Mouse (Mus musculus) R1 (cell line): ENCODE results near the gene Prkg1.

Experiments used
- DNase-seq: peaks from one replicate; pipeline ENCODE4 v3.0.0-alpha.2; 2018; ENCODE audit warnings: low read depth, low spot score

Prkg1 gene

DNA sequence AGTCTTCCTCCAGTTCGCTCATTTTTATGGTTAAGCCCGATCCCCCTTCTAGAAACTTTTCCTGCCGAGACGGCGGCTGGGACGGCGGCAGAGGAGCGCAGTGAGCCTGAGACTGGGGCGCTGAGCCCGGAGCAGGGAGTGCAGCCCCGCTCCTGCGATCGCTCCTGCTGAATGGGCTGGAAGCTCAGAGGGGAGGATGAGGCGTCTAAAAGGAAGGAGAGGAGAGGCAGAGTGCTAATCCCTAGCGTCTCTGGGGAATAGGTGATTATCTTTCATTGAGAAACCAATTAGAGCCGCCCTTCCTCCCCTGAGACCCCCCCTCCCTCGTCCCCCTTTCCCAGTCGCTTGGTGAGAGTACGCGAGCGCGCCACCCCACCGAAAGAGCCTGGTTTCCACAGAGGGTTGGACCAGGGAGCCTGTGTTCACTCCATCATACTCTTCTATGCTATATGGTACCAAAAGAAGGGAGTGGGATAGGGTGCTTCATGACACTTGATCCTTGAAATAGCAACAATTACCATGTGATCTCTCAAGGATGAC lies at the start of gene Prkg1:
Prkg1 (minus strand) TSS at position 233 of the 540 bp plus-strand sequence.
- peak; percentile 60 for DNase-seq

DNA sequence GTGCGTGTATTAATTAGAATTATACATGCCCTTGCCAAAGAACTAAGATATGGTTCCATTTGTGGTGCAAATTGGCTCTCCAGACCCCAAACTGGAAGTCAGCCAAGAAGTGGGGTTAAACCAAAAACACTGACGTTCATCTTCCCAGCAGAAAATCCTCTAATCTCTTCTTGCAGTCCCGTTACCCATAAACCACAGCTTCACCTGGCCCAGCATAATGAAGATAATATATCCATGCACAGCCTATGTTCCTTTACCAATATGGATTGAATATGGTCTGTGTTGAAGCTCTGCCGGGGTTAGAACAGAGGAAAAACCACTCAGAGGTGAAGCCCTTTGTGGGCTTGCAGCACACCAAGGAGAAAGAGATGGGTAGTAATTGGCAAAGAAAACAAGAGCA lies 48.3 kb upstream of the Prkg1 start:
- DNase-seq = no peak

DNA sequence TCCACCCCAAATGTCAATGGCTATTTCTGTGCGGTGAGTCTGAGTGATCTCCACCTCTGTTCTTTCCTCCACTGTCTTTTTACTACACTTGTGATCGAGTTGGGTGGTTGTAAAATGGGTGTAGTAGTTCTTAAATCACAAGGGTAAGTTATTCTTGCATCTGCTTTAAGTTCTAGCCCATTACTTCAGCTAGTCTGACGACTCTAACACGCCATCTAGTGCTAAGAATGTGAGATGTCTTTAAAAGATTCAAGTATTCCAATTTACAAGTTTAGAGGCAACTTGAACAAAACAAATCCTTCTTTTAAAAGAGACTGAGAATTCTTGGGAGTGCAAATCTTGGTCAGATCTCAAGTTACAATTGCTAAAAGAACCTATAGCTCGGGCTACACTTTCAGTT lies 46.5 kb upstream of the Prkg1 start:
- peak; percentile 71 for DNase-seq

DNA sequence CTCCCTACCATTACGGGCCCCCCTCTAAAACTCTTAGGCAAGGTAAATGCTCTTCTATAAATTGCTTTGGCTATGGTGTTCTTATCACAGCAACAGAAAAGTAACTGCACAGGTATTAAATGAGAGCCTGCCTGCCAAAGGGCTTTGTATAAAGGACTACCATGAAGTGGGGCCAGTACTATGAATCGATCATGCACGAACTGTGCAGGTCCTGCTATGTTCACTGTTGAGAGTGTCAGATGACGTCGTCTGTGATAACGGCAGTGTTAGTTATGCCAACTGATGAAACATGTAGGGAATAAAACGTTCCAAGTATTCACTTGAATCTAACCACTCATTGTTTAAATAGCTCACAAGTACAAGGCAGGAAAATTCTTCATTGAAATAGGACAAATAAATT lies 40.6 kb upstream of the Prkg1 start:
- DNase-seq = no peak

DNA sequence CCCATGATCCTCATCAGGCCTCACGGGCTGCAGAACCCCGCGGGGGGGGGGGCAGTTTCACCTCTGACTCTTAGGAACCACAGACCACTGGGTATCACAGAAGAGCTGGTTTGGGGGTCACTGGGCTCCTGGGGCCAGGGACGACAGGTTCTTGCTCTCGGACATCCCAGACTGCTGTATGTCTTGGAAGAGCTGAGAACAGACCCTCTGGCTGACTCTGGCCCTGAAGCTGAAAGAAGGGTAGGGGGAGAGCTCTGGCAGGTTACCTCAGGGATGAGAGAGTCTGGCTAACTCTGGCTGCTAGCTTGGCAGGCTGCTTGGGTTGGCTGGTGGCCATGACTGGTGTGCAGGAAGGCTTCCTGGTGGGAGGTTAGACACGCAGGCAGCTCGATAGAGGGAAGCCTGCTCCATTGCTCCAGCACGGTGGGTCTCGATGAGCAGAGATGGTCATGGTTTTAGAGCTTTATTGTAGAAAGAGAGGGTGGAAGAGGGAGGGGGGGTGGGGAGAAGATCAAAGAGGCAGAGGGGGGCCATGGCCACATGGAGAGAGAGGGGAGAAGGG lies 30.7 kb upstream of the Prkg1 start:
- DNase-seq = no peak

DNA sequence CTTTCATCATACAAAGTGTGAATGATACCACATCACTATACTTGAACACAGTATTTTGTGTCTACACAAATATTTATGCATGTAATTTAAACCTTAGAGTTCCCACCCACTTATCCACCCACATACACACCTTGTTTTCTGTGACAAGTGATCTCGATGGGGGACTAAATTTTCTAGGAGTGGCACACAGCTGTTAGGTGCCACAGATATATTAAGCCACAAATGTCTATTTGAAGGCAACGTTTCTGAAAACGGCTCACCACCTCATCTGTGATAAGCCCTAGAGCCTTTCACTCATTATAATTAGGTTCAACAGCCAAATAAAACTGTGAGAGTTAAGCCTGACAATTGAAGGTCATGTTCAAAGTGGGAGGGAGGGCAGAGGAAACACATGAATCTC lies 26.9 kb upstream of the Prkg1 start:
- DNase-seq = no peak

DNA sequence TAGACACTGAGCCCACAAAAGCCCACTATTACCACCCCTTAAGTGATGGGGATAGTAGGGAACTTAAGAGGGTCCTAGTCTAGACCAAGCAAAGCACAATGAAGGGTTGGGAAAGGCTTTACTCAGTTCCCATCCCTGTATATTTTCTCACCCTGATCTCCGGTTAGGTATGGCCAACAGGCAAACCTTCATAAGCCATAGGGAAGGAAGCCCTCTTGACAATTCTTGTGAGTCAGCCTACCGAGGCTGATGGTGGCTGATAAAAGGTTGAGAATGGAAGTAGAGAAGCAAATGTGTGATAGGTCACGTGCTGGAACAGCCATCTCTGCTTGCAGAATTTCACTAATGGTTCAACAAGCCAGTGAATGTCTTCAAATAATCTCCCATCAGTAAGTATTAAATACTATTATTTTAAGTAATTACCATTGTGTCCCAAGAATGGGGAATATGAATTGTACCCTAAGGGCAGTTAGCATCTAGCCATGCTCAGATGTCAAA lies 16.7 kb upstream of the Prkg1 start:
- no peak for DNase-seq

DNA sequence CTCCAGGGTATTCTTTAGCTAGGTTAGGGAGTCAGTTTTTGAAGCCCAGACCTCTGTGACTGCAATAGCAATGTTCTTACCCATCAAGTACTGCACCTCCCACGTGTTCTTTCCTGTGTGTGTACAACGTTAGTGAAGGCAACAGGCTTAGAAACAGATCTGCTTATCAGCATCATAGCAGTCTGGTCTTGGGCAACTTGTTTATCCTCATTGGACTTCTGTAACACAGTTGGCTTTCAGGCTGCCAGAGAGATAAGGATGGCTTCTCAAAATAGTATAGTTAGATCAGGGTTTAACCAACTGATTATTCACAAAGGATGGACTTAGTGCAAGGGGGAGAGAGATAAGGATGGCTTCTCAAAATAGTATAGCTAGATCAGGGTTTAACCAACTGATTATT lies 16.2 kb upstream of the Prkg1 start:
- no peak for DNase-seq

DNA sequence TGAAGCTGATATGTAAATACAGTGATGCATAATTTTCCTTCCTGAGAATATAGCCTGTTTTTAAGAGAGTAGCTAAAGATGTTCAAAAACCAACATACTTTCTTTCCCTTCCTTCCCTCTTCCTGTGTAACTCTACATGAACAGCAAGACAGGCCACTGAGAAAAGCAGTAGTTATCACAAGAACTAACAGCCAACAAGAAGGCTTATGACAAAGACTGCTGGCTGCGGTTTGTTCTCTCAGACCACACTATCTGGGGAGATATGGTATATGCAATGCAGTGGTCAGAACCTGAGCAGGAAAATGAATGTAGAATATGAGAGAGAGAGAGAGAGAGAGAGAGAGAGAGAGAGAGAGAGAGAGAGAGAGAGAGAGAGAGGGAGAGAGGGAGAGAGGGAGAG lies 15.4 kb upstream of the Prkg1 start:
- no peak for DNase-seq

DNA sequence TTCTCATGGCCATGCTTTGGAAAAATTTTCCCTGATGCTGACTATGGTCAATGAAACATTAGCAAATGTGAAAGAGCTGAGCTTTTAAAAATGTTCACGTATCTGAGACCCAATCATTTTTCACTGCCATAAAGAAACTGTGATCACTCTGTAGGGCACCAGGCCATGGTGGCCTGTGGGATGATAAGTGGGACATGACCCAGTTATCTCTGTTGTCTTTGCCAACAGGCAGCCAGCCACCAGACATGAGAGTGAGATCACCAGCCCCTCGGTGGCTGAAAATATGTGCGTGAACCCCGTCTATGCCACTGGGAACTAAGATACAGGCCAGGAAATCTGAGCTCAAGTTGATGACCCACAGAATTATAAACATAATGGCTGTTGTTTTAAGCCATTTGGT lies 14.2 kb upstream of the Prkg1 start:
- DNase-seq = no peak

DNA sequence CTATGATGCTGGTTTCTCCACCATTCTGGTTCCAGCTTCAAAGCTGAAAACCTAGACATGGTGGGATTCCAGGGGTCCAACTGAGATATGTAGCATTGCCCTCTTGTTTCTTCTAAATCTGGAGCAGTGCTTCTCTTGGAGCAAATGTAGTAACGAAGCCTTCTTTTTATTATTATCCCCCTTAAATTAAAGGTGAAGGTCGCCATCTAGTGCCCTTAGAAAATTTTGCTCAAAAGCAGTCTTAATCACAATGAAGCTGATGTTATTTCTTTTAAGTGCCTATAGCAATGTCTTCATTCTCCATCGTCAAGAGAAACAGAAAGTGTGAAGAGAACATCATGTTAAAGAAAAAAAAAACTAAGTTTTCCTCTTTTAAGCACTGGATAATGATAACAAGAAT lies 2.2 kb upstream of the Prkg1 start:
- DNase-seq = no peak

DNA sequence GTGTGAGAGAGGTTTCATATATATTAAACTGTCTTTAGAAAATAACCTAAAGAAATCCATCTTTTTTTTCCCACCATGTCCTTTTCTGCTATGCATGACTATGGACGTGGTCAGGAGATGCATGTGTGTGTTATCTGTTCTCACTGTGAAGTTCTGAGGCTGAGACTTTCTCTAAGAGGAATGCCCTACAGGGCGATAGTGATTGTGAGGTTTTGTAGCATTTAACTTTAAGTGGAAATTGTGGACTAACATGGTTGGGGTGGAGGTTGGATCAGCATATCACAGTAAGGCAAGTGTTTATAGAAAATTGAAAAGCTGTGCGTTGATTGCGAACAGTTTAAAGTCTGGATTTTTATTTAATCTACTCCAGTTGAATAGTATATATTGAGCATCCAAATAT lies 618 bp upstream of the Prkg1 start:
- no peak for DNase-seq

DNA sequence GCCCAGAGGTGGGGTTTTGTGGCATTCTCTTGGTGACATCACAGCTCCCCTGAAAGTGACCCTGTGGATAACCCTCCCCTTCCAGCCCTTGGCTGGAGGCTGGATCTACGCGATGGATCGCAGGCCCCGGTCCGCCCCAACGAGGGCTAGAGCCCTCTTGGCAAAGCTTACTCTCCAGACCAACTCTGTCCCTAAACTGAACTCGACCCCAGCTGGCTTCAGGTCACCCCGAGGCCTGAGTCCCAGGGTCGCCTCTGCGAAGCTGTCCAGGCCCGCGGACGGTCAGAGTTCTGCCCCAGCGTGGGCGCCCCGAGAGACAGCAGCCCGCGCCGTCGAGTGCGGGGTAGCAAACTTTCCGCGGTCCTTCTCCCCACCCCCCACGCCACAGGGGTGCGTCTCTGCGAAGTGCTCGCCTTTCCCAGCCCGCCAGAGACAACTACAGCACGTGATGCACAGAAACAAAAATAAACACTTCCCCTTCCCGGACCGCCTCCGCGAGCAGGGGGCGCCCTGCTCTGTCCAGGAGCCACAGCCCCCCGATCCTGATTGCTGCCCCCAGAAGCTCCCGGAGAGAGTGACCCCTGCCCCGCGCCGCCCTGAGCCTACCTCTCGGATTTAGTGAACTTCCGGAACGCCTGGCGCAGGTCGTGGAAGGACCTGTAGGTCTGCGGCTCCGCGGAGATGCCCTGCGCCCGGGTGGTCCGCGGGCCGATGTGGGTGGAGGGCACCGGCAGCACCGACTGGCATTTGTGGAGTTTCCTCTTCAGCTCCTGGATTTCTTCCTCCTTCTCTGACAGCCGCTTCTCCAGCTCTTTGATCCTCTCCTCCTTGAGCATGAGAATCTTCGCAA lies 657 bp downstream of the Prkg1 start:
- DNase-seq = peak; percentile 46

DNA sequence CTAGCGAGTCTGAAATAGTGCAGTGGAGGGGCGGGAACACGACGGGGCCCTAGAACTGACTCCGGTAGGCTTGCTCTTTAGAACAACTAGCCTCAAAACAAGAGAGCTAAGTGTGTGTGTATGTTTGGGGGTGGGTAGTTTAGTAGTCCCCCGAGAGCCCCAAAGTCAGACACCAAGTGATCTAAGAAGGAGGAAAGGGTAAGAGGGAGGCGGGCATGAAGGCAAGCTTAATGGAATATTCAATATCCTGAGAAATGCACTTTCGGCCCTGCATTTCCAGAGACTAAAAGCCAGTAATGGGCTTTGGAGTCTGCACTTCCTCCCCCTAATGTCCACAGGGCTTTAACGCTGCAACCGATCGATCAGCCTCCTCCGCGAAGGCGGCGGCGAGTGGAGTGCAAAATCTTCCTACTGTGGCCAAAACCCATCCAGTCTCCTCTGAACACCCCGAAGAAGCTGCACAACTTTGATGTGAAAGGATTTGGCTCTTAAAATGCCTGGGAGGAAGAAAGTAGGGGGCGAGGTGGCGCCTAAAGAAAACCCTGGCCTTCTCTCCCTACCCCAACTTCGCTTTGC lies 1.5 kb downstream of the Prkg1 start:
- peak; percentile 13 for DNase-seq

DNA sequence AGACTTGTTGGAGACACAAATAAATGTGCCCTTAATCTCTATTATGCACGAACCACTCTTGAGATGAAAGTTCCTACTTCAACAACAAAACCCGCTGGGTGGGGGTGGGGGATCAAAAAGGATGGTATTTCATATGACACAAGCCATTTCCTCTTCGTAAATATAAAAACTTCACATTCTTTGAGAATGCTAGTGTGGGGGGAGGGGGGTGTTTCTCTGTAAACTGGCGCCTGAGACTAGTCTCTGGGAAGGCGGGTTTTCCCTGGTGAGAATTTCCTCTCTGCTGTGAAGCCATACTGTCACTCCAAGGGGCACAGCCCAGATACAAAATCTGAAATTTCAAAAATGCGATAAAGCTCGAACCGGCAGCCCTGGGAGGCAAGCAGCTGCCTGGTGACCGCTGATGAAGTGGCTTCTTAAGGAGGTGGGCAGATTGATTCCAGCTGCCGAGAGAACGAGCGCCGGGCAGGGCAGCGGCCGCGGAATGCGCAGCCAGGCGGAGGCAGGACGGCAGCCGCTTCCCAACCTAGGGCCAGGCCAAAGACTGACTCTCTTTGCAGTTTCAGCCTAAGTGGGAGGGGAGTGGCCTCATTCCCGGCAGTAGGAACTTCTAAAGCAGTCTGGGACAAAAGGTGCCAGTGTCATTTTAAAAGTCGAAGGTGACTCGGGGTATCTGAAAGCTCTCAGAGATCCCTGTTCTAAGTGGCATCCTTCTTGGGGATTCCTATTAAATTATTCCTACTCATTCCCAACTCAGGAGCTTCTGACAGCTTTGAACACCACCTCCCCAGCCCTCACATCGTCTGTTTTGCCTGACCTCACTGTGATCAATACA lies 2.2 kb downstream of the Prkg1 start:
- DNase-seq = peak; percentile 45

DNA sequence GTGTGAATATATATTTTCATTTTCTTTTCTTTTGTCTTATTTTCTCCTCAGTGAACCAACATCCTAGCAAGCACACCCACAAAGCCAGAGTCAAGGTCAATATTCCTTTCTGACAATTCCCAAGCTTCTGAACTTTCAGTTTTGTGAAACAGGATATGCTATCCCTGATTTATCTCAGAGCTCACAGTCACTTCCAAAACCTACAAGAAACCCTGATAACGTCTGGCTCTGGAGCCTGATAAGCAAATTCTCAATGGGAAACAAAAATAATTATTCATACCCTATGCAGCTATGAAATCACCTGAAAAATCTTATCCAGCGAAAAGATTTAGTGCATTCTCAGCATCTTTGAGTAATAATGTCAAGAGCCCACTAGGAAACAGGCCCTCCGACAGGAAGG lies 5.0 kb downstream of the Prkg1 start:
- no peak for DNase-seq

DNA sequence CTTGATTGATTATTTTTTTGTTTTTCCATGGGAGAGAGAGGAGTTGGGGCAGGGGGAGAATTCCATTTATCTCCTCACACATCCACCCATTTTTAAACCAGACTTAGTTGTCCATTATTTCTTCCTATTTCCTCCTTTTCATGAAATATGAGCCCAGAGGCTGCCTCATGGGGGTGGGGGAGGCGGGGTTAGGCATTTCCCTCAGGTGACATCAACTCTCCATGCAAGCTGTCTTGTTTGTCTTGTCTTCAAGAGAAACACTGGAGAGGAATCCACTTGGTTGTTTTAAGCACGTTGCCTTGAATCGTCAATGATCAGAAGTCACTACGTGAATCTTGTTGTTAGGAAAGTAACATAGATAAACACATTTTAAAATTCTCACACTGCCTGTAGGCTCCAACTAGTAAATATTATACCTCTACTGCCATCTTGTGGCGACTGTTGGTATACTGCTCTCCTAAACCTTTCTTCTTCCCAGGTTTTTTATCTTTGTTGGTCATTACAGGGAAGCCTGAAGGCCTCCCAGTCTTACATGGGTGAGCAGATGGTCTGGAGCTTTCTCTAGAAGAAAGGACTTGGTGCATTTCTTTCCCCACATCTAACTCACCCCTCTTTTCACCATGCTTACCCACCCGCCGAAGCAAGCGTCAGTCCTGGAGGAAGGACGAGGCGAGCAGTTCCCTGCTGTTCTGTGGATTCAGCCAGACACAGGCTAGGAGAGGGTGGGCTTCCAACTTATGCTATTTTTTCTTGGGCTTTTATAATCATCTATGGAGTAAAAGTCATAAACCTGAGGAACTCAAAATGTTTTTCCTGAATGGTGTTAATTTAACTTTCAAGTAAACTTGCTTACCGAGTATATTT lies 8.7 kb downstream of the Prkg1 start:
- DNase-seq = peak; percentile 59

DNA sequence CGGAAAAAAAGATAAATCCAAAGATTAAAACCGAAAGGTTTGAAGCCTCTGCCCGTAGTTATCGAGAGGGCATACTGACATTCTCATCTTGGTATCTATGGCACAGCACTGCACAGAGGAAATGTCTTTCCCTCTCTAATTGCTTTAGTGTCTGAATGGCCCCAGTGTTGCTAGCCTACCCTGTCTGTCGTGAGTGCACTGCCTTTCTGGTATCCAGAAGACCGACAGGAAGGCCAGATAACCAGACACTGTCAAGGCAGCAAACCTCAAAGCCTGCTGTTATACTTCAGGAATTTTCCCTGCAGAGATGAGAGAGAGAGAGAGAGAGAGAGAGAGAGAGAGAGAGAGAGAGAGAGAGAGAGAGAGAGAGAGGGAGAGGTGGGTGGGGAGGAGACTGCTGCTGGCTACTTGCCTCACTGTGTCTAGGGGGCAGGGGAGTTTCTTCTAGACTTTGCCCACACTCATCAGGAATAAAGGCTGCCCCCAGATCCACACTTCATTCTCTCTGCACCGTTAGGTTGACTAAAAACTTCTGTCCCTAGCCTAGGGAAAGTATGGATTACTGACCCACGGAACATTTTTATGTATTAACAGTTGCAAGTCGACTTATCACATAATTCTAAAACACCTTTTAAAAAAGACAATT lies 10.1 kb downstream of the Prkg1 start:
- DNase-seq = no peak

DNA sequence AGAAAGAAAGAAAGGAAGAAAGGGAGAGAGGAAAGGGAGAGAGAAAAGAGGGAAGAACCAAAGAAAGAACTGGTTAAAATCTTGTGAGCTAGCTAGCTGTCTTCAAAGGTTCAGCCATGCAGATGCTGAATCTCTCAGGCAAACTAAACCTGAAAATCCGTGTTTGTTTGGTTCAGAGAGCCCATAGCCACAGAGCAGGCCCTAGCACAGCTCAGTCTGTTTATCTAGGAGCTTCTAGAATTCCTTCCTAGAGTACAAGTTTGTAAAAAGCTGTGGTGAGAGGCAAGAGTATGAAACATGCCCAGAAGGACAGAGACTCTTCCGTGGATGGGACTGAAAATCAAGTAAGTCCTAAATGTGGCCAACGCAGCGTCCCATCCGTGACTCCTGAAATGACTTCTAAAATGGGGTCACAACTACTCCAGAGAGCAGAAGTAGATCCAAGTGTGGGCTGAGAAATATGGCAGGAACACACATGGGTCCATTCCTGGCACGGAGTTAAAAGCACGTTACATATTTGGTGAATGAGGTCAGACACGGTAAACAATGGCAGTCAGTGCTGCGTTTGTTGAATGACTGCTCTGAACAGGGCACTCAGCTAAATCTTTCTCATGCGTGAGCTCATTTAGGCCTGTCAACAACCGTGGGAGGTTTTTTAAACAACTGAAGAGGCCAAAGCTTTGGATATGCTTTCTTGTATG lies 13.7 kb downstream of the Prkg1 start:
- DNase-seq = peak; percentile 13

DNA sequence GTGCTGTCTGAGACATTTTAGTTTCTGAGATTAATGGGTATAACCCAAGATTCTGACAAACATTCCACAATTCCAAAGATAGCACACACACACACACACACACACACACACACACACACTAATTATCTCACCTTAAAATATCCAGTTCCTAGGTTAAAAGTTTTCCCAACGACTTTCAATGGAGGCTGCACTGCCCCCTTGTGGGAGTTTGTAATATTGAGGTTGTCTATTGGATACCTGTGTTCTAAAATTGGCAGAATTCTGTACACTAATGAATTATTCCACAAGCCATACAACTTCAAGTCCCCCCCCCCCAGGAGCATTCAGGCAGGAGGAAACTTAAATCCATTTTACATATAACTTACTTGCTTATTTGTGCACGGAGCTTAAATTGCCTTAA lies 18.2 kb downstream of the Prkg1 start:
- DNase-seq = peak; percentile 38
